ENCODE assay signal across 1 mouse cellular context in the genomic region with DNA sequence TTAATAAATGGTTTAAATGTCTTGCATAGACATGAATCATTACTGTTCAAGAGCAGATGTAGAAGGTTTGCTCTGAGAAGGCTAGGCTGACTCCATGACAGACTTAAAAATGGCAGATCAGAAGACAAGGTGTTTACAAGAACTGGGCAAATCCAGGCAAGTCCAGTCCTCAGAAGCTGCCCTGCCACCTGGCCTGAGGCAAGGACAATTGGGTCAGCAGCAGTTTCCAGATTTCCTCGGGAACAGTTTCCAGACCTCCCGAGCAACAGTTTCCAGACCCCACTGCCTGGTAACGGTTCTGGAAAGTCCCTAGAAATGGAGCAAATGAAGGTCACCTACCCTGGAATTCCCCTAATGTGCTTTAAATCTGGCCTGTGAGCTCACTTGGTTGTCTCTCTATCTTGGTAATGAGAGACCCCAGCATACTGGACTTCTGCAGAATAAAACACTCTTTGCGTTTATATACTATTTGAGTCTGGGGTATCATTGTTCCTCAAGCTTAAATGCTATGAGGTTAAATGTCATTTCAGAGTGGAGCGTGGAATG.
TF ChIP-seq lines count a peak whose summit lies in the region.

No protein-coding gene starts in this region.

TF ChIP-seq in CH12.LX, 34 proteins besides CTCF, POLR2A, EP300 and RAD21 (continued from another document):
- TF ChIP-seq BHLHE40 (IDR thresholded peaks at IDR 0.05; ENCODE audit: low read depth, low read length) (no peak), MAFK (IDR thresholded peaks at IDR 0.05; ENCODE audit: insufficient replicate concordance, low read length) (no peak)
